Mouse (Mus musculus) T-cell, adult 2 months (primary cell): ENCODE data around the gene Rest.

ENCODE experiments used
- DNase-seq: peaks from one replicate; pipeline ENCODE4 v3.0.0; 2022; ENCODE audit warnings: low spot score

Rest gene

DNA sequence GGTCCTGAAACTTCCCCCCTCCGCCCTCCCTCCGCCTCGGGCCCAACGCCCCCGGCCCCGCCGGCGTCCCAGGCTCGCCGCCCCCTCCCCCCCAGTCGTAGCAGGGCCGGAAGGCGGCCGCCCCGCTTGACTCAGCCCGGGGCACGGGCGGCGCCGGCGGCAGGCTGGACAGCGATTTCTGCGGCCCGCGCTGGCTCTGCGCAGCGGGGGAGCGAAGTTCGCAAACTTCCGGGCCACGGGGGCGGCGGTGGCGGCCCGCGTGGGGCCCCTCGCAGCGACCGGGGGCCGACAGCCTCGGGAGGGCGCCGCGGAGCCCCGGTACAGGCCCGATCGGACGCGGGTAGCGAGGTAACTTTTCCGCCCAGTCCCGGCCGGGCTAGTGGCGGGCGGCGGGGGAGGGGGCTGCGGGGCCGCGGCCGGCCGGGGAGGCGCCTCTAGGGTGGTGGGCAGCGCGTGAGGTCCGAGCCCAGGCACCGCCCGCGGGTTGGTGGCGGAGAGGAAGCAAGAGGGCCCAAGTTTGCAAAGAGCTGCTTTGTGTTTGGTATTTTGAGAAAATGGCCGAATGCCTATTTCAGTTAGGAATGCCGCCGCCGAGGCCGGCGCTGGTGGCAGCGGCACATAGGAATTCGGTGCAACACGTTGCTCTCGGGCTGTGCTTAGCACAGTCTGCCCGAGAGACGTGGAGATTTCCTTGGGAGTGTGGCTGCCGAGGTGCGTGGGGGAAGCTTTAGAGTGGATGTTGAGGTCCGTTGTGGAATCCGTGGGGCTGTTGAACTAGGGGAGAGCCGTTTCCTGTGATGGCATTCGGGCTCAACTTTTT lies 985 bp downstream of the Rest start:
- peak; percentile 39 for DNase-seq

GRCm38 (mm10) chr5:77266886-77267401 lies 1.7 kb downstream of the Rest start:
- DNase-seq, result peak; percentile 40

DNA sequence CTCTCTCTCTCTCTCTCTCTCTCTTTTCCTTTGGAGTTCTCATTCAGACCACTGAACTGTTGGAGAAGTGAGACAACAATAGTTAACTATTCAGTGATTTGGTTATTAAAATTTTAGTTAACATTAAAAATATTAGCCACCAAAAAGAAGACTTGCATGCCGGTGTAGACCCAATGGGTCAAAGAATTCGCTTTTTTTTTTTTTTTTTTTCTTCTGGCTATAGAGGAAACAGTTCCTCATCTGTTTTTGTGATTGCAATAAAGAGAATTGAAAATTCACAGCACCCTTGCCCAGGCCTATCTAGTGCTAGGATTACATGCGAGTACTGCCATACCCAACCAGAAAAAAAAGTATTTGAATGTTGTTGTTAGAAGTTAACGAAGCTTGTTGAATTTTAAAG lies 2.1 kb downstream of the Rest start:
- DNase-seq, result no peak

GRCm38 (mm10) chr5:77267957-77268624 lies 2.8 kb downstream of the Rest start:
- DNase-seq, result no peak

GRCm38 (mm10) chr5:77269399-77269798 lies 4.1 kb downstream of the Rest start:
- DNase-seq, result peak; percentile 49

GRCm38 (mm10) chr5:77273151-77273550 lies 7.9 kb downstream of the Rest start:
- peak; percentile 63 for DNase-seq

DNA sequence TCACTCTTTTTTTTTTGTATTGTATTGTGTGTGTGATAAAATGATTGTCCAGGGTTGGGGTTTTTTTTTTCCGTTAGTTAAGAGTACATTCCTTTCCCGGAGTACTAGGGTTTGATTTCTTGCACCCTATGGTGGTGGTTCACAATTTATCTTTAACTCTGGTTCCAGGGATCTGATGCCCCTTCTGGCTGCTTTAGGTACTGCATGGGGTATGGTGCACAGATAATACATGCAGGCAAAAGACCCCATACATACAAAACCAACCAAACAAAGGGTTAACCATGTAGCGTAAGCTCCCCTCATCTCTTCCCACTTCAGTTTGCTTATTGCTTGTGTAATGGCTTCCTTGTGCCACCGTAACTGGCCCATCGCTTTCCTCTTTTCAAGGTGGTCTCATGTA lies 10.7 kb downstream of the Rest start:
- peak; percentile 40 for DNase-seq

GRCm38 (mm10) chr5:77277204-77277603 lies 11.9 kb downstream of the Rest start:
- no peak for DNase-seq

DNA sequence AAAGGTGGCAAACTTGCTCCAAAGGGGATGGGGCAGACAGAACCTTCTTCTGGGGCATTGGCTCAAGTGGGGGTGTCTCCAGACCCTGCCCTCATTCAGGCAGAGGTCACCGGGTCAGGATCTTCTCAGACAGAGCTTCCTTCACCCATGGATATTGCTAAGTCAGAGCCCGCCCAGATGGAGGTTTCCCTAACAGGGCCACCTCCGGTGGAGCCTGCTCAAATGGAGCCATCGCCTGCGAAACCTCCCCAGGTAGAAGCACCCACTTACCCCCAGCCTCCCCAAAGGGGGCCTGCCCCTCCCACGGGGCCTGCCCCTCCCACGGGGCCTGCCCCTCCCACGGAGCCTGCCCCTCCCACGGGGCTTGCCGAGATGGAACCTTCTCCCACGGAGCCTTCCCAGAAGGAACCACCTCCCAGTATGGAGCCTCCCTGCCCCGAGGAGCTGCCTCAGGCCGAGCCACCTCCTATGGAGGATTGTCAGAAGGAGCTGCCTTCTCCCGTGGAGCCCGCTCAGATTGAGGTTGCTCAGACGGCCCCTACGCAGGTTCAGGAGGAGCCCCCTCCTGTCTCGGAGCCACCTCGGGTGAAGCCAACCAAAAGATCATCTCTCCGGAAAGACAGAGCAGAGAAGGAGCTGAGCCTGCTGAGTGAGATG lies 16.4 kb downstream of the Rest start:
- DNase-seq, result no peak

DNA sequence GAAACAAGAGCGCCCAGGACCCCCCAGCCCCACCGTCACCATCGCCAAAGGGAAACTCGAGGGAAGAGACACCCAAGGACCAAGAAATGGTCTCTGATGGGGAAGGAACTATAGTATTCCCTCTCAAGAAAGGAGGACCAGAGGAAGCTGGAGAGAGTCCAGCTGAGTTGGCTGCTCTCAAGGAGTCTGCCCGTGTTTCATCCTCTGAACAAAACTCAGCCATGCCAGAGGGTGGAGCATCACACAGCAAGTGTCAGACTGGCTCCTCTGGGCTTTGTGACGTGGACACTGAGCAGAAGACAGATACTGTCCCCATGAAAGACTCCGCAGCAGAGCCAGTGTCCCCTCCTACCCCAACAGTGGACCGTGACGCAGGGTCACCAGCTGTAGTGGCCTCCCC lies 17.0 kb downstream of the Rest start:
- no peak for DNase-seq

DNA sequence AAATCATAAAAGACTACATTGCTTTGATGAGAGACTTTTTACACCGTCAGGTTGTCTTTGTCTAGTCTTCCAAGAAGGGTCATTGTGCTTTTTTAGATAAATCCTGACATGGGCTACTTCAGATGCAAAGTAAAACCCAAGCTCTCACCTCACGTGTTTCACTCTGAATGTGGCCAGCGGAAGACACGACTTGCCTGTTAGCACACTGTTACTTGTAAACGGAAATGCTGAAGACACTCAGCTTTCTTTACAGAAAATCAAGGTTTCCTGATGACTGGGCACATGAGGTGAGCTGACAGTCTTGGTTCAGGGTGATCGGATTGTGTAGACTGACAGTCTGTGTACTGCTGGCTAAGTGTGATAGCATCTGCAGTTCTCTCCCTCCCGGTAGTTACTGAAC lies 20.4 kb downstream of the Rest start:
- no peak for DNase-seq

GRCm38 (mm10) chr5:77286904-77287303 lies 21.6 kb downstream of the Rest start:
- no peak for DNase-seq

DNA sequence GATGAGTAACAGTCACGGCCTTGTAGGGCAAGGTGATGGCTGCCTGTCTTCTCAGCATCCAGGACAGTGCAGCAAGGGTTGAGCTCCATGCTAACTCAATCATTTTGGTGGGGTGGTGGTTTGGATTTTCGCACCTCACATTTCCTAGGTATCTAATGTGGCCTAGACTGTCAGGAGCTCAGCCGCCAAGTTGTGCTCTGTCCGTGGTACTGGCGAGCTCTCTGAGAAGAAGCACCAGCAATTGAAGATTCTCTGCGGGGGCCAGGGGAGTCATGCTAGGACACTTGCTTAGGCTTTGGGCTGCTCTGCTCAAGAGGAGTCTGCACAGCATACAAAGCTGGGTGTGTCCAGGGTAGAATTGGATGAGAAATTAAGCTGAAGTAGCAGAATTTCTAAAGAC lies 22.6 kb downstream of the Rest start:
- DNase-seq, result no peak

DNA sequence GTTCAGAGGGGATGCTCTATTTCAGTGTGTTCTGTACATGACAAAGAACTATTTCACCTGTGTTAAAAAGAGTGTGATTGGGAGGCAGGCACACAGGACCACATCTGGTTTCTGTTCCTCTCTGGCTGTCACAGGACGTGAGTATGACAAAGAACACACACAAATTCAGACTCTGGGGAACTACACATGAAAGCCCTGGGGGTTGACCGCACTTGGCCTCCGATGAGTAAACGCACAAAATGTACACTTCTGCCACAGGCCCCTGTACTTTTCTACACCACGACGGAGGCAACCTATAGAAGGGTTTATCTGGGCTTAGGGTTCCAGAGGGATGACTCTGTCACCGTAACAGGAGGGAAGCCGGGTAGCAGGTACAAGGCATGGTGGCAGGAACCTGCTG lies 24.4 kb downstream of the Rest start:
- DNase-seq, result peak; percentile 7

GRCm38 (mm10) chr5:77290606-77291005 lies 25.3 kb downstream of the Rest start:
- DNase-seq, result no peak

DNA sequence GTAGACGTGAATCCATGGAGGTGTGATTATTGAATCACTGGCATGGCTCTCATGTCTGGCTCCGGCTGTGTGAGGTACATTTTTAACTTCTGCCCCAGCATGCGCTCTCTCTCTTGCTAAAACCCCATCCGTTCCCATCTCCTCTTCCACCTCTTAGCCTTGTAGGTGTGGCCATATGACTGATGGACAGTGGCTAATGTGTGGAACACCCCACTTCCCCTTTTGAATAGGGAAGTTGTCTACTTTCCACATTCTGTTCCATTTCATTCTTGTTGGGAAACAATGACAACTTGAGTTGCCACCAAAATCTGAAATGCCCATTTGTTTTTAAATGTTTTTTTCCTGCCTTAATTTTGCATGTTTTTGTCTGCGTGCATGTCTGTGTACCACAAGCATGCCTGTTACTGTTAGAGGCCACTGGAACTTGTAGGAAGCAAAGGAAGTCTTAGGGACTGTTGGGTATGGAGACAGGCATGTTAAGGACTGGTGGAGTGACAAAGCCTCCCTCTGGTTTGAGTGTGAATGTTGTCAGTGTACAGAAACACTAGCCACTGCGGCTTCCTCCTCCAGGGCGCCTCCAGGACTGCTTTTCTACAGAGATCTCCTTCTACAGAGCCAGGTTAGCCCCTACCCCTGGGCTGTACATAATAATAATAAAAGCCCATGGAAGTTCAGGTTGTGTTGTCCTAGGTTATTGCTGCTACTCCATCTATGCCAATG lies 27.7 kb downstream of the Rest start:
- no peak for DNase-seq

DNA sequence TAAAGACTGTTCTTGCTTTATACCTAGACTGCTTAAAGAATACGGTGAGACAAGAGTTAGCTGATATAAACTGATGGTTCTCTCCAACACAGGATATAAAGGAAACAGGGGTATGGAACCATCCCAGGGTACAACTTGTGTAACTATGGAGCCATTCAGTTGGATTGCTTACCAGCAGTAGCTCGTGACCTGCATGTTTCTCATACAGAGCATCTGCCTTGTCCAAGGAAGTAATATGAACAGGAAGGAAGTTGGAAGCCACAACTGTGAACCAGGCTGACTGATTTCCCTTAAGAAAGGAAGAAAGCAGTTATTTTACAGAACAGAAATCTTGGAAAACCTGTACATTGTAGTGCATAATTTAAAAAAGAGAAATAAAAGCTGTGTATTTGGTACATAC lies 34.2 kb downstream of the Rest start:
- DNase-seq, result no peak

- no peak for DNase-seq
These were observed 36.1 kb downstream of the Rest start for GRCm38 (mm10) chr5:77301296-77301903.

DNA sequence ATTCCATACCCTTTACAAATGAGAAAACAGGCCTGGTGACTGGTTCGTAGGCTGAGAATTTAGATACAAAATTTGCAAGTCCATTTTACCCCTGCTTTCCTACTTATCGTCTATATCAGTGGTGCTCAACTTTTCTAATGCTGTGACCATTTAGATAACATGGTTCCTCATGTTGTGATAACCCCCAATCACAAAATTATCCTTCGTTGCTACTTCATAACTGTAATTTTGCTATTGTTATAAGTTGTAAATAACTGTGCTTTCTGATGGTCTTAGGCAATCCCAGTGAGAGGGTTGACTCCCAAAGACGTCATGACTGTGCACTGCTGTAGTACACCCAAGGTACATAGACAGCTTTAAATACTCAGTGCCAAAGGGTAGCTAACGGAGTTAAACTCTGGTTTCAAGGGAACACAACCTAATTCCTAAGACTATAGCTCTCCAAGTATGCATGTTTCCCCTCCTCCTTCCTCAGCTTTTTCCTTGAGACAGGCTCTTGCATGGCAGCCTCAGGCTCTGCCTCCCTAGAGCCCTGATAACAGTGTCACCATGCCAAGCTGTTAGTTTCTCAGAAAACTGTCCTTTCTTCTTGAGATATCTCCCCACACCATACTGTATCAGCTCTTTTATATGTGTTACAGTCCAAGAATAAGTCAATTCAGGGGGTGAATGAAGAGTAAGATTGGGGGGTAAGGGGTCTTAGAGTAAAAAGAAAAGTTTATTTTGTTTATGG lies 42.7 kb downstream of the Rest start:
- no peak for DNase-seq

- peak; percentile 63 for DNase-seq
These were observed 44.0 kb downstream of the Rest start for GRCm38 (mm10) chr5:77309051-77309906.
